26 mouse cellular contexts compared by ENCODE assay signal in the genomic region with DNA sequence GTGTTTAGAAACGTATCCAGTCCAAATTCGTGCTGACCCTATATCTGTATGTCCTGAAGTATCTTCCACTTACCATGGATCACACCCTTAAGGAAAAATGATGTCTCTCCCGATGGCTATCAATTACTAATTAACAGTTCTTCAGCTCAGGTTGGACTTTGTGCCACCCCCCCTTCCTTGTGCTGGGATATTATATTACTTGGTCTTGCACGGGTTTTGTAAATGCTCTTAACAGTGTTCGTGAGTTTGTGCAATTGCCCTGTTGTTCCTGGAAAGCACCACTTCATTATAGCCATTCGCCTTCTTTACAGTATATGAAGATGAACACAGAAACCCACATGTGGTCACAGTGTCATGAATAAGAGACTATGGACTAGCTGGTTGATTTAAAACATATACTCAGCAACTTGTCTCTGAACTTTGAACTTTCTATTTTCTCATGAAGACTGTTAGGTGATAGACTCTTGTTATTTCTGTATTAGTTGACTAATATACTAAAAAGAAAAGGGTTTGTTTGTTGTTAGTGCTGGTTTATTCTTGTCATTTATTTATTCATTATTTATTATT. TPM values are rescaled to one million over a fixed set of nuclear protein-coding genes. Genes with fewer than 3 reads are reported as not detected.
A peak's percentile ranks its signal among the peaks of the same experiment; 100 is the strongest.
DNase-seq lines count a peak whose midpoint lies in the region; ATAC-seq lines count a peak whose summit lies in the region.
"Had no signal": no experiment of that assay in that cellular context is flagged by ENCODE, and none has a peak within 500 bp of the region (broad histone marks: within the 10 kb centered on the region; RNA-seq: fewer than 3 reads in every experiment).

No protein-coding gene starts in this region.

- H3K9ac ChIP-seq in intestine, embryonic 15.5 days, result no peak overlapping the region
- H3K9ac ChIP-seq in intestine, embryonic 16.5 days (ENCODE audit: low read depth, low read length), result no peak overlapping the region
- H3K9ac ChIP-seq in neural tube, embryonic 15.5 days (replicated peaks), result no peak overlapping the region
- H3K9ac ChIP-seq: embryonic facial prominence, embryonic 12.5 days; forebrain, embryonic 15.5 days had no signal

- no peaks in the 10 kb centered on the region for H3K4me1 ChIP-seq in intestine, embryonic 15.5 days (replicated peaks)
- no peaks in the 10 kb centered on the region for H3K4me1 ChIP-seq in intestine, embryonic 16.5 days (ENCODE audit: control insufficient read depth, insufficient read depth, low read length)
- H3K4me1 ChIP-seq in neural tube, embryonic 15.5 days, result peaks cover 14% of the 10 kb centered on the region
- H3K4me1 ChIP-seq: heart, embryonic 10.5 days had no signal

- no peak overlapping the region for H3K27ac ChIP-seq in intestine, embryonic 15.5 days
- no peak overlapping the region for H3K27ac ChIP-seq in intestine, embryonic 16.5 days (ENCODE audit: low read length)
- no peak overlapping the region for H3K27ac ChIP-seq in neural tube, embryonic 15.5 days (replicated peaks)
- H3K27ac ChIP-seq: embryonic facial prominence, embryonic 12.5 days; forebrain, embryonic 15.5 days; heart, embryonic 10.5 days had no signal

- WGBS in intestine, embryonic 15.5 days, result 83% methylated on average over 6 of the region's 6 CpGs
- WGBS in intestine, embryonic 16.5 days, result 77% methylated on average over 6 of the region's 6 CpGs
- WGBS in neural tube, embryonic 15.5 days, result 77% methylated on average over 6 of the region's 6 CpGs

- no peaks in the 10 kb centered on the region for H3K9me3 ChIP-seq in intestine, embryonic 15.5 days
- H3K9me3 ChIP-seq in intestine, embryonic 16.5 days (ENCODE audit: control insufficient read depth, low read length), result no peaks in the 10 kb centered on the region
- H3K9me3 ChIP-seq in neural tube, embryonic 15.5 days (replicated peaks), result no peaks in the 10 kb centered on the region
- H3K9me3 ChIP-seq: embryonic facial prominence, embryonic 12.5 days; forebrain, embryonic 15.5 days; heart, embryonic 10.5 days had no signal

- peak; percentile 73 for DNase-seq in kidney, adult 9 months
- peak; percentile 25 for DNase-seq in kidney, postnatal 14 days
- DNase-seq in lung, postnatal 10 days, result no peak
- DNase-seq: adrenal gland, adult 8-10 months; cerebellum, adult 11-12 months; cerebellum, adult 9-10 months; cerebellum, postnatal 25 days; gastrocnemius, postnatal 10 days; heart, adult 18-20 months; heart, postnatal 10 days; heart, postnatal 4 days had no signal

- no peak overlapping the region for H3K4me3 ChIP-seq in intestine, embryonic 15.5 days (replicated peaks)
- H3K4me3 ChIP-seq in intestine, embryonic 16.5 days (ENCODE audit: low read length), result no peak overlapping the region
- H3K4me3 ChIP-seq in neural tube, embryonic 15.5 days (replicated peaks), result no peak overlapping the region
- H3K4me3 ChIP-seq: embryonic facial prominence, embryonic 12.5 days; forebrain, embryonic 15.5 days; heart, embryonic 10.5 days had no signal

- no peaks in the 10 kb centered on the region for H3K27me3 ChIP-seq in intestine, embryonic 15.5 days (replicated peaks)
- H3K27me3 ChIP-seq in intestine, embryonic 16.5 days (replicated peaks; ENCODE audit: control insufficient read depth, insufficient read depth, low read length), result no peaks in the 10 kb centered on the region
- H3K27me3 ChIP-seq in neural tube, embryonic 15.5 days (replicated peaks), result no peaks in the 10 kb centered on the region
- H3K27me3 ChIP-seq: embryonic facial prominence, embryonic 12.5 days; forebrain, embryonic 15.5 days had no signal

- no peaks in the 10 kb centered on the region for H3K36me3 ChIP-seq in intestine, embryonic 15.5 days
- no peaks in the 10 kb centered on the region for H3K36me3 ChIP-seq in intestine, embryonic 16.5 days (ENCODE audit: control insufficient read depth, insufficient read depth, low read length)
- H3K36me3 ChIP-seq in neural tube, embryonic 15.5 days, result no peaks in the 10 kb centered on the region
- H3K36me3 ChIP-seq: embryonic facial prominence, embryonic 12.5 days; forebrain, embryonic 15.5 days; heart, embryonic 10.5 days had no signal

- ATAC-seq in intestine, embryonic 15.5 days, result peak; percentile 55
- ATAC-seq in intestine, embryonic 16.5 days, result peak; percentile 63
- ATAC-seq in cerebellum, adult (ENCODE audit: insufficient number of reproducible peaks, low FRiP score, low TSS enrichment), result no peak
- ATAC-seq in neural tube, embryonic 15.5 days (ENCODE audit: low FRiP score), result no peak
- no peak for ATAC-seq in megakaryocyte, adult 5-6 weeks (ENCODE audit: poor library complexity, severe bottlenecking)
- ATAC-seq: forebrain, embryonic 15.5 days had no signal

- no peak overlapping the region for H3K4me2 ChIP-seq in intestine, embryonic 15.5 days (replicated peaks)
- no peak overlapping the region for H3K4me2 ChIP-seq in intestine, embryonic 16.5 days (ENCODE audit: low read depth, low read length)
- no peak overlapping the region for H3K4me2 ChIP-seq in neural tube, embryonic 15.5 days
- H3K4me2 ChIP-seq: embryonic facial prominence, embryonic 12.5 days; forebrain, embryonic 15.5 days had no signal

RNA-seq across cellular contexts. Expression of a gene that starts 30.5 kb away (rescaled TPM):
- polyA plus RNA-seq in intestine, embryonic 15.5 days (2015; fragmentation: Nextera tagmentation; extraction: Ambion mirVana), result not detected in 2 replicates
- not detected in 2 replicates for polyA plus RNA-seq in intestine, embryonic 16.5 days (2015; fragmentation: Nextera tagmentation; extraction: Ambion mirVana)
- not detected in 2 replicates for polyA plus RNA-seq in neural tube, embryonic 15.5 days (2015; fragmentation: Nextera tagmentation; extraction: Ambion mirVana)
- total RNA-seq in megakaryocyte, adult 5-6 weeks (2015), result not detected in 2 replicates
- not detected in 2 replicates for total RNA-seq in megakaryocyte, adult 5-6 weeks (2017)
- total RNA-seq: adrenal gland, adult 8-10 months; adrenal gland, postnatal 4 days; ES-E14; gastrocnemius, postnatal 10 days; gastrocnemius, postnatal 4 days; heart, adult 18-20 months; heart, postnatal 10 days; heart, postnatal 4 days had no signal
- polyA plus RNA-seq: brain, embryonic 14.5 days; cortical plate, adult 2 months; embryonic facial prominence, embryonic 12.5 days; forebrain, embryonic 11.5 days; forebrain, embryonic 15.5 days; heart, embryonic 10.5 days; heart, embryonic 14.5 days had no signal

Comparison
In these comparisons a context has a peak if more than half of its experiments do, and no peak if none do; other contexts are left out.
1. ATAC-seq: peak in intestine, embryonic 15.5 days (single experiment) and intestine, embryonic 16.5 days (single experiment); none in cerebellum, adult (single experiment), neural tube, embryonic 15.5 days (single experiment) and megakaryocyte, adult 5-6 weeks (single experiment).